Mouse (Mus musculus): ENCODE measurements around the gene Zfp764. TPM values are rescaled to one million over a fixed set of nuclear protein-coding genes. Genes with fewer than 3 reads are reported as not detected.

Gene Zfp764
- total RNA-seq, 1 experiment from 2014 or later = 7.7 TPM

GRCm38 (mm10) chr7:127357871-127358270, 48.8 kb downstream of the Zfp764 start:
- ATAC-seq (replicated peaks; ENCODE audit: insufficient number of reproducible peaks, low FRiP score, low TSS enrichment, poor library complexity, severe bottlenecking) = no peak

DNA sequence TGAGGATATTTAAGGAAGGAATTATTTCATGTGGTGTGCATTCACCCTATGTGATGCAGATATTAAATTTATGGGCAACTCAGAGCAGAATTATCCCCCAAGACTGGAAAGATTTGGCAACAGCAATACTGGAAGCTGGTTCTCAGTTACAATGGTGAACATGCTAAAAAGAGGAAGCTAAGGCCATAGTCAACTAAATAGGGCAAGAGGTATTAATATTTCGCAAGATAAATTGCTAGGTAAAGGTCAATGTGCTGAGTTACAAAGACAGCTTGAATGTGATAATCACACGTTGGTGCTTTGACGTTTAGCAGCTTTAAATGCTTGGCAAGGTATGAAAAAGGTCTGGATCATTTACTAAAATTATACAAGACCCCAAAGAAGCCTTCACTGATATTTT, 50.8 kb downstream of the Zfp764 start:
- ATAC-seq (replicated peaks; ENCODE audit: insufficient number of reproducible peaks, low FRiP score, low TSS enrichment, poor library complexity, severe bottlenecking) = peak; percentile 83

Other genes starting within 250 kb of the Zfp764 start
- gene Cd2bp2, start 210.8 kb downstream of the Zfp764 start, total RNA-seq (2017) = 48.7 to 89.2 TPM (median 59.8 TPM) in 3 replicates
- 52.5 to 106 TPM (median 85.1 TPM) in 3 replicates for gene Tbc1d10b, start 198.4 kb downstream of the Zfp764 start, total RNA-seq (2017)
- 8.7 to 33.8 TPM (median 15.4 TPM) in 3 replicates for gene Mylpf, start 197.9 kb downstream of the Zfp764 start, total RNA-seq (2017)
- gene Zfp553, start 173.8 kb downstream of the Zfp764 start, total RNA-seq (2017) = 3.9 to 9.8 TPM (median 5.7 TPM) in 3 replicates
- gene Sept1, start 173.7 kb downstream of the Zfp764 start, total RNA-seq (2017) = 117 to 359 TPM (median 130 TPM) in 3 replicates
- gene Zfp771, start 162.5 kb downstream of the Zfp764 start, total RNA-seq (2017) = 0.57 to 3.9 TPM (median 2.9 TPM) in 3 replicates
- 9.6 to 13.3 TPM (median 9.9 TPM) in 3 replicates for gene Dctpp1, start 146.1 kb downstream of the Zfp764 start, total RNA-seq (2017)
- gene Sephs2, start 132.8 kb downstream of the Zfp764 start, total RNA-seq (2017) = 139 to 200 TPM (median 191 TPM) in 3 replicates
- 218 to 515 TPM (median 322 TPM) in 3 replicates for gene Itgal, start 110.6 kb downstream of the Zfp764 start, total RNA-seq (2017)
- 1.8 to 3.4 TPM (median 2.9 TPM) in 3 replicates for gene Zfp768, start 61.2 kb downstream of the Zfp764 start, total RNA-seq (2017)
- 5.8 to 16.3 TPM (median 10.1 TPM) in 3 replicates for gene Zfp747, start 30.8 kb downstream of the Zfp764 start, total RNA-seq (2017)
- gene 9130019O22Rik, start 19.7 kb downstream of the Zfp764 start, total RNA-seq (2017) = 0.95 to 4.5 TPM (median 2.6 TPM) in 3 replicates
- gene E430018J23Rik, start 13.2 kb downstream of the Zfp764 start, total RNA-seq (2017) = 2.1 to 2.3 TPM (median 2.2 TPM) in 3 replicates
- gene Zfp688, start 15.2 kb upstream of the Zfp764 start, total RNA-seq (2017) = 12.4 to 15.5 TPM (median 13.3 TPM) in 3 replicates
- gene Zfp689, start 42.3 kb upstream of the Zfp764 start, total RNA-seq (2017) = 1.4 to 2.8 TPM (median 1.9 TPM) in 3 replicates
- gene Prr14, start 52.8 kb upstream of the Zfp764 start, total RNA-seq (2017) = 63.5 to 76.8 TPM (median 69.4 TPM) in 3 replicates
- gene Fbrs, start 72.4 kb upstream of the Zfp764 start, total RNA-seq (2017) = 27.9 to 55.8 TPM (median 33.5 TPM) in 3 replicates
- 12.3 to 47.6 TPM (median 26.1 TPM) in 3 replicates for gene Srcap, start 105.2 kb upstream of the Zfp764 start, total RNA-seq (2017)
- gene Gm42715, start 112.8 kb upstream of the Zfp764 start, total RNA-seq (2017) = 2.3 to 18.1 TPM (median 5.0 TPM) in 3 replicates
- gene Tmem265, start 154.6 kb upstream of the Zfp764 start, total RNA-seq (2017) = 4.3 to 14.7 TPM (median 5.7 TPM) in 3 replicates
- gene Phkg2, start 166.5 kb upstream of the Zfp764 start, total RNA-seq (2017) = 58.5 to 75.1 TPM (median 73.4 TPM) in 3 replicates
- gene Ccdc189, start 181.8 kb upstream of the Zfp764 start, total RNA-seq (2017) = 1.1 to 2.8 TPM (median 2.6 TPM) in 3 replicates
- 67.4 to 77.5 TPM (median 69.4 TPM) in 3 replicates for gene Rnf40, start 181.9 kb upstream of the Zfp764 start, total RNA-seq (2017)
- 1.7 to 7.4 TPM (median 2.3 TPM) in 3 replicates for gene Zfp629, start 209.0 kb upstream of the Zfp764 start, total RNA-seq (2017)

Measured in monocyte, adult 5-6 weeks (primary cell).